Mouse (Mus musculus) limb, embryonic 14.5 days (tissue): ENCODE measurements at regions not wholly inside any gene's neighbourhood (a gene's known extent, or its start where the extent isn't known, plus 50 kb on each side); places are given as distances from the start of the nearest gene placed in this dataset.

Source experiments
- ATAC-seq: fragments of 200-750 bp; cut with Nextera tagmentation; 2 replicates; pipeline ENCODE4 v1.8.0; 2017; ENCODE audit warnings: low read depth, moderate number of reproducible peaks, moderate TSS enrichment; ENCODE audit not compliant: low FRiP score
- DNase-seq: peaks from one replicate; pipeline ENCODE4 v3.0.0-alpha.2; 2015; ENCODE audit warnings: low spot score
- H3K27ac ChIP-seq: fragments of 300-500 bp; sonication (generic); replicated peaks from 2 replicates; pipeline ENCODE4 v1.5.1; 2014; ENCODE audit warnings: low read depth, mild to moderate bottlenecking, low read length, moderate library complexity, mixed read lengths
- H3K27me3 ChIP-seq: fragments of 300-500 bp; sonication (generic); 2 replicates; pipeline ENCODE4 v1.6.1; 2014; ENCODE audit warnings: low read length, mixed read lengths; ENCODE audit not compliant: control insufficient read depth, insufficient read depth
- H3K36me3 ChIP-seq: fragments of 300-500 bp; sonication (generic); 2 replicates; pipeline ENCODE4 v1.6.1; 2014; ENCODE audit warnings: mild to moderate bottlenecking, low read length, moderate library complexity, mixed read lengths; ENCODE audit not compliant: control insufficient read depth, insufficient read depth
- H3K4me1 ChIP-seq: fragments of 300-500 bp; sonication (generic); 2 replicates; pipeline ENCODE4 v1.6.1; 2014; ENCODE audit warnings: antibody characterized with exemption, low read length, mixed read lengths; ENCODE audit not compliant: control insufficient read depth, insufficient read depth
- H3K4me2 ChIP-seq: fragments of 300-500 bp; sonication (generic); replicated peaks from 2 replicates; pipeline ENCODE4 v1.6.1; 2014; ENCODE audit warnings: low read depth, mild to moderate bottlenecking, low read length, moderate library complexity; ENCODE audit not compliant: severe bottlenecking
- H3K4me3 ChIP-seq: fragments of 300-500 bp; sonication (generic); replicated peaks from 2 replicates; pipeline ENCODE4 v1.5.1; 2014; ENCODE audit warnings: low read length
- H3K9ac ChIP-seq: fragments of 300-500 bp; sonication (generic); 2 replicates; pipeline ENCODE4 v1.6.1; 2014; ENCODE audit warnings: mild to moderate bottlenecking, low read depth, low read length, moderate library complexity; ENCODE audit not compliant: severe bottlenecking
- H3K9me3 ChIP-seq: fragments of 300-500 bp; sonication (generic); 2 replicates; pipeline ENCODE4 v1.6.1; 2016; ENCODE audit warnings: low read length; ENCODE audit not compliant: control insufficient read depth
- POLR2A ChIP-seq: fragments of 200-500 bp; IDR thresholded peaks from 2 replicates; pipeline ENCODE4 v1.8.0; 2012; ENCODE audit warnings: inconsistent platforms, mild to moderate bottlenecking, moderate library complexity, borderline replicate concordance; ENCODE audit not compliant: insufficient read depth, insufficient read length; ENCODE audit errors: extremely low read depth
- WGBS: fragments of 180-500 bp; shearing (Covaris S2); extraction: QIAGEN DNeasy Blood & Tissue Kit; methylation state at CpG from one replicate; pipeline ENCODE4 v1.1.7; 2014; 5-methylcytosine and 5-hydroxymethylcytosine counted together

DNA sequence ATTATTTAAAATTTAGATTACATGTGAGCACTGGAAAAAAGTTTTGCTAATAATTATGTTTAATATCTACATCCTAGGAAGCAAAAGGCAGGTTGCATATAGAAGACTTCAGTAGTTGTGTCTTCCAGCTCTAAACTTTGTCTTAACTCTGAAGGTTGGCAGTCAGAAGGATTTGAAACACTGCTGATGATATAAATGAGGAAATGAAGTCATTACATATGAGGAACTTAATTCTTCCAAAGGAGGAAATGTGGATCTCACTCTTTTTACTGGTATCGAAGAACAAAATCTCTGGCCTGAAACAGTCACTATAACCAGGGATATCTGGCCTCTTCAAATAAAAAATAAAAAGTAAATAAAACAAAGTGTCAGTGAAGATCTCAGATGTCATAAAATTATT, 173.1 kb downstream of the Calcrl start:
- no peak for TF ChIP-seq POLR2A
- no peak overlapping the region for H3K4me2 ChIP-seq
- 89% methylated on average over 1 of the region's 1 CpGs for WGBS
- H3K4me3 ChIP-seq, result no peak overlapping the region
- H3K27ac ChIP-seq, result no peak overlapping the region
- H3K27me3 ChIP-seq, result no peaks in the 10 kb centered on the region
- ATAC-seq (no peak), DNase-seq (no peak)
- no peaks in the 10 kb centered on the region for H3K36me3 ChIP-seq
- H3K4me1 ChIP-seq, result no peaks in the 10 kb centered on the region
- no peaks in the 10 kb centered on the region for H3K9me3 ChIP-seq
- no peak overlapping the region for H3K9ac ChIP-seq

DNA sequence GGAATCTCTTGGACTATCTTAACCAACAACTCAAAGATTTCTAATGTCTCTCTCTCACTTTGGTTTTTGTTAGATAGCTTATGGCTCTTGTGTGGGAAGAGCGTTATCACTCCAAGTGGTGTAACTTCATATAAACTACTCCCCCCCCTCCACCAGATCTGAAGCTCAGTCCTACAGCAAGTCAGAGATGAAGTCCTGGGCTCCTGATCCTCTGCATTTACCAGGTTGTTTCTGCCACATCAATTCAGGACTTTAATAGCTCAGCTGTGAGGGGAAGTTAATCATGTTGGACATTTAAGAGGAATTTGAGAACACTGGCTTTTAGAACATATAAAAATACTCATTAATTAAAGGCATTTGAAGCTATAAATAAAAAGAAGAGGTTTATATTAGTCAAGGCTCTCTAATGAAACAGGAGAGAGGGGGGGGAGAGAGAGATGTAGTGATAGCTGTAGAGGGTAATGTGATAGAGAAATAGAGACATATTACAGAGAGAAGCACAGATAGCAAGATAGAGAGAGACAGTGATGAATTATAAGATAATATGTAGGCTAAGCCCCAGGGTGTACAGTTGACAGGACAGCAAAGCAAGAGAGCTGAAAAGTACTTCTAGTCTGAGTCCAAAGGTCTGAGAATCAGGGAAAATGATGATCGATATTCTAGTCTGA, 166.7 kb downstream of the Calcrl start:
- WGBS, result 75% methylated on average over 2 of the region's 2 CpGs
- no peak overlapping the region for H3K27ac ChIP-seq
- H3K27me3 ChIP-seq, result no peaks in the 10 kb centered on the region

DNA sequence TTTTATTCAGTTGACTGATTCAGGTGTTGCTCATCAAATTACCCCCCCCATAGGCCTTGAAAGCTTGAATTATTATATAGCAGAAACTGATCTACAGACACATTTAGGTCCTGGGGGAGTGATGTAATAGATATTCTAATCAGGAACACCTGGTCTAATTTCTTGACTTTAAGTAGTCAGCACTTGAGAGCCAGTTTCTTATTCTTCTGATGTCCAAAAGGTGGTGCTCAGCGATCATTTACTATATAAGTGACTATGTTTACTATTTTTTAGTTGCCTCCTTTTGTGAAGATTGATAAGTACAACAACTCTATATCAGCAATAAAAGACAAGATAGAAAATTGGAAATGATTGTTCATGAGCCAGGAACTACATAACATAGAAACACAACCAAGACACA, 166.0 kb downstream of the Calcrl start:
- Histone ChIP-seq H3K9me3 (no peaks in the 10 kb centered on the region), H3K4me1 (no peaks in the 10 kb centered on the region), H3K27ac (no peak overlapping the region), H3K36me3 (no peaks in the 10 kb centered on the region), H3K9ac (no peak overlapping the region), H3K27me3 (no peaks in the 10 kb centered on the region), H3K4me2 (no peak overlapping the region), H3K4me3 (no peak overlapping the region)
- TF ChIP-seq POLR2A, result no peak
- 71% methylated on average over 1 of the region's 1 CpGs for WGBS
- ATAC-seq (no peak), DNase-seq (peak; percentile 38)

More for the DNA sequence above, 166.7 kb downstream of the Calcrl start:
- Histone ChIP-seq H3K4me3 (no peak overlapping the region), H3K4me1 (no peaks in the 10 kb centered on the region), H3K4me2 (no peak overlapping the region), H3K9me3 (no peaks in the 10 kb centered on the region), H3K36me3 (no peaks in the 10 kb centered on the region), H3K9ac (no peak overlapping the region)
- TF ChIP-seq POLR2A, result no peak
- ATAC-seq (no peak), DNase-seq (no peak)

DNA sequence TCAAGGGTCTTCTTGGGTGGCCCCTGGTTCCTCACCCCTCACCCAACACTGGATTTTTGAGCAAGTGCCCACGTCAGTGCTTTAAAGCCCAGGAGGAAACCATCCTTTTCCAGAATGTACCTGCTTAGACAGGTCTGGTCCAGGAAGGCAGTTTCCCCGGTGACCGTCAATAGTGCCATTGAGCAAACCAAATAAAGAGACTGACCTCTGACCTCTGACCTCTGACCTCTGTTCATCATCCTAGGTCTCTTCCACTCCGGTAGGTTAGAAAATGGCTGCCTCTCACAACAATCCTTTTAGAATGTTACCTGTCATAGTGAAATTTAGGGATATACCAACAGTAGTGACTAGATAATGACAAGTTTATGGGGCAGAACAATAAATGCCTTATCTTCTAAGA, 164.5 kb downstream of the Calcrl start:
- Histone ChIP-seq H3K36me3 (no peaks in the 10 kb centered on the region), H3K9me3 (no peaks in the 10 kb centered on the region), H3K27ac (no peak overlapping the region), H3K9ac (no peak overlapping the region), H3K4me1 (no peaks in the 10 kb centered on the region), H3K4me2 (no peak overlapping the region), H3K27me3 (no peaks in the 10 kb centered on the region), H3K4me3 (no peak overlapping the region)
- WGBS, result 63% methylated on average over 4 of the region's 4 CpGs
- no peak for ATAC-seq
- no peak for DNase-seq
- no peak for TF ChIP-seq POLR2A

DNA sequence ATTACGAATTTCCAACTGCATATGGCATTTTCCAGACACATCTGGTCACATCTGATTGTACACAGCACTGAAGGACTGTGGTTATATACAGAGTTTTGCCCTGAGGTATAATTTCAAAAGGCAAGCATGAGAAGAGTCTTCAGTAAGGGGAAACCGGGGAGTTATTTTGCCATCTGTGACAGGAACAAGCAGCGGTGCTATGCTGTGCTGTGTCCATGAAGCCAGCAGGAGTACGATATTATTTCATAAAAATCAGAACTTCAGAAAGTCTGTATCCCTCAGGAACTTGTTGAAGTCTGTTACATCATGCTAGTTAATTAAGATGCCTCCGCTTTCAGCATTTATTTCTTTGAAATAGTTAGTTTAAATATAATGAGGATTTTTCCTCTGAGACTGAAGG, 163.7 kb downstream of the Calcrl start:
- no peaks in the 10 kb centered on the region for H3K27me3 ChIP-seq
- no peaks in the 10 kb centered on the region for H3K4me1 ChIP-seq
- WGBS, result 59% methylated on average over 5 of the region's 5 CpGs
- H3K4me2 ChIP-seq, result no peak overlapping the region
- H3K9ac ChIP-seq, result no peak overlapping the region
- H3K36me3 ChIP-seq, result no peaks in the 10 kb centered on the region
- H3K4me3 ChIP-seq, result no peak overlapping the region
- no peak for DNase-seq
- TF ChIP-seq POLR2A, result no peak
- no peaks in the 10 kb centered on the region for H3K9me3 ChIP-seq
- peak; percentile 14; the same call in 1 of the 2 replicates for ATAC-seq
- no peak overlapping the region for H3K27ac ChIP-seq
